Mouse (Mus musculus) heart, embryonic 13.5 days (tissue): ENCODE data around the gene Nectin4. TPM values are rescaled to one million over a fixed set of nuclear protein-coding genes. Genes with fewer than 3 reads are reported as not detected.

Experiments used
- ATAC-seq: fragments of 200-750 bp; cut with Nextera tagmentation; 2 replicates; pipeline ENCODE4 v1.8.0; 2017; ENCODE audit warnings: moderate TSS enrichment; ENCODE audit not compliant: insufficient number of reproducible peaks, low FRiP score, low TSS enrichment; ENCODE audit errors: extremely low read depth
- H3K27ac ChIP-seq: fragments of 300-500 bp; sonication (generic); replicated peaks from 2 replicates; pipeline ENCODE4 v1.5.1; 2015; ENCODE audit warnings: moderate library complexity, mild to moderate bottlenecking, inconsistent platforms
- H3K27me3 ChIP-seq: fragments of 300-500 bp; sonication (generic); replicated peaks from 2 replicates; pipeline ENCODE4 v1.6.1; 2015; ENCODE audit warnings: mild to moderate bottlenecking, inconsistent platforms
- H3K36me3 ChIP-seq: fragments of 300-500 bp; sonication (generic); 2 replicates; pipeline ENCODE4 v1.6.1; 2015; ENCODE audit warnings: mild to moderate bottlenecking, inconsistent platforms
- H3K4me1 ChIP-seq: fragments of 300-500 bp; sonication (generic); 2 replicates; pipeline ENCODE4 v1.6.1; 2015; ENCODE audit warnings: inconsistent platforms
- H3K4me2 ChIP-seq: fragments of 300-500 bp; sonication (generic); 2 replicates; pipeline ENCODE4 v1.6.1; 2015; ENCODE audit warnings: inconsistent platforms, mild to moderate bottlenecking, moderate library complexity
- H3K4me3 ChIP-seq: fragments of 300-500 bp; sonication (generic); 2 replicates; pipeline ENCODE4 v1.5.1; 2015; ENCODE audit warnings: moderate library complexity, mild to moderate bottlenecking, inconsistent platforms
- H3K9ac ChIP-seq: fragments of 300-500 bp; sonication (generic); 2 replicates; pipeline ENCODE4 v1.6.1; 2015; ENCODE audit warnings: inconsistent platforms, mild to moderate bottlenecking, moderate library complexity
- H3K9me3 ChIP-seq: fragments of 300-500 bp; sonication (generic); 2 replicates; pipeline ENCODE4 v1.6.1; 2016; ENCODE audit warnings: inconsistent platforms
- WGBS: fragments of 180-500 bp; shearing (Covaris S2); methylation state at CpG from one replicate; pipeline ENCODE4 v1.1.7; 2015; ENCODE audit warnings: mixed read lengths; 5-methylcytosine and 5-hydroxymethylcytosine counted together
- polyA plus RNA-seq: library from polyadenylated mRNA; unstranded; fragments of >200 nt; fragmentation: Nextera tagmentation; extraction: Ambion mirVana; gene quantifications from 2 replicates; pipeline ENCODE4 v1.2.1, GENCODE M21; 2015

Nectin4 gene
- polyA plus RNA-seq, 1 experiment from 2014 or later, result 0.23 TPM

DNA sequence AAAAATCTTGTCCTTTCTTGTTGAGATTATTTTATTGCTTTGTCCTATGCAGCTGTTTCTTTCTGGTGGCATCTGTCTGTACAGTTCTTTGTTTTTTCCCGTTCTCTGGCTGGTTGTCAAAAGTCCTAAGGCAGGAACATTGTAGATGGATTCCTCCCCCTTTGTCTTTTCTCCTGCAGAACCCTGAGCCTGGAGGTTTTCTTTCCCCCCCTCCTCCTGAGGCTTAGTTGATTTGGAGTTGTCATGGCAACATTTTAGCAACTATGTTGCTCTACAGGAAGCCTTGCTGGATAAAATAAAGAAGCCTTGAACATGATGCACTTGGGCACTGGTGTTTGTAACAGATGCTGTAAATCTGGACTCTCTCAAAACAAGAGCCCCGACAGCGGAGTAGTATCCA is 42.5 kb downstream of the Nectin4 start:
- Histone ChIP-seq H3K4me1 (peaks cover 24% of the 10 kb centered on the region), H3K4me3 (peak overlapping the region; percentile 98), H3K27ac (peak overlapping the region; percentile 92), H3K9ac (peak overlapping the region; percentile 99), H3K27me3 (peaks cover 20% of the 10 kb centered on the region), H3K9me3 (no peaks in the 10 kb centered on the region), H3K36me3 (peaks cover 34% of the 10 kb centered on the region), H3K4me2 (peak overlapping the region; percentile 73)
- 54% methylated on average over 3 of the region's 3 CpGs for WGBS
- no peak for ATAC-seq

DNA sequence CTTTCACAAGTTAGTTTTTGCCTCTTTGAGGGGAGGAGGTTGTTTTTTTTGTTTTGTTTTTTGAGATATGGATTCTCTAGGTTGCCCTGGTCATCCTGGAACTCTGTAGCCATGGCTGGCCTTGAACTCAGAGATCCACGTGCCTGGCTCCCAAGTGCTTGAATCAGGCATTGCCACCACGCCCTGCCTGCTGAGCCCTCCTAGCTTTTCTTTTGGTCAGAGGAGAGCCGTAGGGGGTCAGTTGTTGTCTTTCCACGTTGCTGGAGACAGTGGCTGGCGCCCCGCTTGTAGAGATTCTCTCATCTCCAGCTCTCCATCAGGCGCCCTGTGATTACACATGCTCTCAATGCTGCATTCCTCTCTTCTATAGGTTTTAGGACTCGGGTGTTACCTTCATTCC is 43.7 kb downstream of the Nectin4 start:
- 75% methylated on average over 8 of the region's 8 CpGs for WGBS
- ATAC-seq, result no peak

DNA sequence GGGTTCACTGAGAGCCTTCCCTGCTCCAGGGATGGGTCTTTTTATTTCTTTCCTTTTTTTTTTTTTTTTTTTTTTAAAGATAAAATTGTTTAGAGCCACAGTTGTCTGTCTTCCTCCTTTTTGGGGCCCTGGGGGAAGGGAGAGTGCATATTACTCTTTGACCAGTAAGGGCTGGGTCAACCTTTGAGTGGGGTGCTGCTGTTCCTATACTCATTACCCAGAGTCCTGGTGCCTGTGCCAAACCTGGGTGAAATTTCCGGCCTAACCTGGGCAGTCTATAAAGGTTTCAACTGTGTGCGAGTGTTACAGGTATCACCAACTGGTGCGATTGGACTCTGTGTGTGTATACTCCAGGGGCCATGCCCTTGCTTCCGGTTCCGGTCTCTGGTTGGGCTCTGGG is 48.8 kb downstream of the Nectin4 start, which contains the start of gene Tstd1:
Tstd1 (plus strand) TSS at position 213 of the 400 bp plus-strand sequence.
- Histone ChIP-seq H3K27ac (no peak within 1 kb of the TSS), H3K4me1 (peaks cover 24% of the 10 kb centered on the region), H3K9ac (no peak within 1 kb of the TSS), H3K4me2 (no peak within 1 kb of the TSS), H3K9me3 (no peaks in the 10 kb centered on the region), H3K27me3 (no peaks in the 10 kb centered on the region), H3K4me3 (no peak within 1 kb of the TSS), H3K36me3 (peaks cover 75% of the 10 kb centered on the region)
- WGBS, result 86% methylated on average over 5 of the region's 5 CpGs
- ATAC-seq, result no peak

More for the DNA sequence above, 43.7 kb downstream of the Nectin4 start:
- H3K4me2 ChIP-seq, result no peak overlapping the region
- H3K27ac ChIP-seq, result no peak overlapping the region
- no peaks in the 10 kb centered on the region for H3K9me3 ChIP-seq
- peaks cover 24% of the 10 kb centered on the region for H3K4me1 ChIP-seq
- peaks cover 13% of the 10 kb centered on the region for H3K27me3 ChIP-seq
- H3K4me3 ChIP-seq, result no peak overlapping the region
- no peak overlapping the region for H3K9ac ChIP-seq
- peaks cover 46% of the 10 kb centered on the region for H3K36me3 ChIP-seq

DNA sequence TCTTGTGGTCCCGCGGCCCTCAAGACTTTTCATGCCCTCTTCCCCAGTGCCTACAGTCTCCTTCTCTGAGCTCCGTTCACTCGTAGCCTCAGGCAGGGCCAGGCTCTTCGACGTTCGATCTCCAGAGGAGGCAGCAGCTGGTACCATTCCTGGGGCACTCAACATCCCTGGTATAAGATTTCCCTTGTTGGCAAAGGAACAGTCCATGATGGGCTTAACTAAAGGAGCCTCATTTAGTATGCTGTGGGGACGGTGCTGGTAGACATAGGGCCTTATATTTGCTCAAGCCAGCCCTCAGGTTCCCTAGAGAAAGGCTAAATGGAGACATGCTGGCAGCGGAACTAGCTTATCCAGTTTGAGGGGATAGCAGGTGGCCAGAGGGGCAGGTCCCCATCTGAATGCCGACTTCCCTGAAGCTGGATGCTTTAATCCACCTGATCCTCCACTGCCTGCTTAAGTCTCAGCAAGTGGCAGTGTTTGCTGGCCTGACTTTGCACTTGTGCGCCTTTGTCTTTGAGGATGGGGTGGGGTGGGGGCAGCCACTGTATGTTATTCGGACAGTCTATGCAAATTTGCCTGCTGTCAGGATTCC is 49.5 kb downstream of the Nectin4 start:
- H3K4me1 ChIP-seq, result peaks cover 17% of the 10 kb centered on the region
- no peaks in the 10 kb centered on the region for H3K27me3 ChIP-seq
- H3K27ac ChIP-seq, result no peak overlapping the region
- no peak overlapping the region for H3K4me2 ChIP-seq
- H3K4me3 ChIP-seq, result no peak overlapping the region
- ATAC-seq, result no peak
- H3K9ac ChIP-seq, result no peak overlapping the region
- no peaks in the 10 kb centered on the region for H3K9me3 ChIP-seq
- peaks cover 71% of the 10 kb centered on the region for H3K36me3 ChIP-seq
- WGBS, result 74% methylated on average over 12 of the region's 12 CpGs

DNA sequence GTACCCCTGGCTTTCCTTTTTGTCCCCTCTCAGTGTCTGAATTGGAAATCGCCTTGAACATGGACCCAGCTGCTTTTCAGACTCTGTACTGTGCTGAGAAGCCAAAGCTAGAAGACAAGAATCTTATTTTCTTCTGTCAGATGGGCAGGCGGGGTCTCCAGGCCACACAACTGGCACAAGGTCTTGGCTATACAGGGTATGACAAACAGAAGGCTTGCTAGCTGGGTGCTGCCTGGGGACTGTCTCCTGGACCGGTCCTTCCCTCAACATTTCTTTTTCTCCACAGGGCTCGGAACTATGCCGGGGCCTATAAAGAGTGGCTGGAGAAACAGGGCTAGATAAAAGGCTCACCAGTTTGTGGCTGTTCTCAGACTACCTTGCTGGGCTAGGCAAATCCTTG is 50.0 kb downstream of the Nectin4 start:
- H3K36me3 ChIP-seq, result peaks cover 66% of the 10 kb centered on the region
- H3K27ac ChIP-seq, result no peak overlapping the region

DNA sequence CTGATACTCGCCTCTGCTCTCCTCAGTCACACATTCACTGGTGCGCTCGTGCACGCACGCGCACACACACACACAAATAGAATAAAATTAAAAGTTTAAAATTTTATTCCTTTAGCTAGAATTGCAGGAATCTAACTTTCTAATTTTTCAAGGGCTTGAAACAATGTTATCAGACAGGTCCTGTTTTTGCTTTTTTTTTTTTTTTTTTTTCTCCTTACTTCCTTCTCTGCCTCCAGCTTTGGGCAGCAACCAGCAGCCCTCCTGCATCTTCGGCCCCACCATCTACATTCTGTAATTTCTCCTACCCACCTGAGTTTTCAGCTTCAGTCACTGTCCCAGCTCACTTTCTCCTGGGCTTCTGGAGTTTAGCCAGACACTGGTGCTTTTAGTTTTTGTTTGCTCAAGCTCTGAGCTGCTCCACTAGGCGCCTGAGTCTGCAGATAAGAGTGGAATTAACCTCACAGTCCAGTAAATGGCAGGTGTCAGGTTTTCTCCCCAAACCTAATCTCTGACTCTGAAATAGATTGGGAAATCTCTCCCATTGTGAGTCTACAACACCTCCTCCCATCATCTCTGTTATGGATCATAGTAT is 52.7 kb downstream of the Nectin4 start:
- Histone ChIP-seq H3K4me2 (no peak overlapping the region), H3K27ac (no peak overlapping the region; the same call in 1 of the 2 replicates), H3K9me3 (no peaks in the 10 kb centered on the region), H3K4me1 (peaks cover 27% of the 10 kb centered on the region), H3K9ac (no peak overlapping the region), H3K36me3 (peaks cover 39% of the 10 kb centered on the region), H3K27me3 (no peaks in the 10 kb centered on the region), H3K4me3 (no peak overlapping the region)
- ATAC-seq, result no peak
- 70% methylated on average over 8 of the region's 8 CpGs for WGBS

More for the DNA sequence above, 50.0 kb downstream of the Nectin4 start:
- ATAC-seq, result no peak
- WGBS, result 76% methylated on average over 5 of the region's 5 CpGs
- Histone ChIP-seq H3K27me3 (no peaks in the 10 kb centered on the region), H3K9me3 (no peaks in the 10 kb centered on the region), H3K9ac (no peak overlapping the region), H3K4me1 (peaks cover 21% of the 10 kb centered on the region), H3K4me2 (no peak overlapping the region), H3K4me3 (no peak overlapping the region)

DNA sequence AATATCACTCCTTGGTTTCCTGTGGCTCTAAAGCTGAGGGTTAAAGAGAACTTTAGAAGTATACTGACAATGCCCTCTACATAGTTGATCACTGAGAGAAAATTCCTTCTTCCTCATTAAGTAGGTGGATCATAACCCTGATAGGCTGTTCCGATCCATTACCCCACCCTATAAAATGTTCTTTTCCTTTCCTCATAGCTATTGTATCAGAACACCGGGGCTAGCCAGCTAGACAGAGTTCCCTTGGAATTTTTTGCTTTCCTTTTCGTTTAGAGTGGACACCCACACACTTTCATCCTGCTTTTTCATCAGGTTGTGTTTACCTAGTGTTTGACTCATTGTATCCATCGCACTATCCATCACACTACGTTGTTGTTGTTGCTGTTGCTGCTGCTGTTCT is 54.7 kb downstream of the Nectin4 start:
- H3K27me3 ChIP-seq, result no peaks in the 10 kb centered on the region
- H3K36me3 ChIP-seq, result peaks cover 19% of the 10 kb centered on the region
- H3K9ac ChIP-seq, result no peak overlapping the region
- peak overlapping the region; percentile 0; the same call in 1 of the 2 replicates for H3K4me2 ChIP-seq
- 0 out of 2 replicates have a peak, but pooled peaks cover 4% of the 10 kb centered on the region for H3K9me3 ChIP-seq
- WGBS, result 33% methylated on average over 5 of the region's 5 CpGs
- ATAC-seq, result no peak
- H3K4me1 ChIP-seq, result peaks cover 27% of the 10 kb centered on the region
- H3K4me3 ChIP-seq, result no peak overlapping the region
- peak overlapping the region; percentile 66 for H3K27ac ChIP-seq

DNA sequence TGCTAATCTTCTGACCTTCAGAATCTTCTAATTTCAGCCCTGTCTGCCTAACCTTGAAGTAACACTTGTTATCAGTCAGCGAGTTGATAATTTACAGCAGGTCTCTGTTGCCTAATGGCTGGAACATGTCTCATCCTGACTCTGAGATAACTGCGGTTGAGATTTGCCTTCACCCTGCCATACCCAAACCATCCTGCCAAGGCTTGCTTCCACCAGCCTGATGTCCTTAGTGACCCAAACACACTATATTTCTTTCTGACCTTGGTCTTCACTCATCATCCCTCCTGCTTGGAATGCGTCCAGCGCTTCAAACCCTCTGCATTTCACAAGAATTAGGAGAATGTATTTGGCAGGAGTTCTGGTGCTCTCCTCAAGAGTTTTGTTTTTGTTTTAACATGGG is 55.2 kb downstream of the Nectin4 start:
- peak overlapping the region; percentile 66 for H3K27ac ChIP-seq
- WGBS, result 25% methylated on average over 4 of the region's 4 CpGs
- no peaks in the 10 kb centered on the region for H3K27me3 ChIP-seq
- H3K4me1 ChIP-seq, result peaks cover 27% of the 10 kb centered on the region
- no peak overlapping the region for H3K9ac ChIP-seq
- peak overlapping the region; percentile 0; the same call in 1 of the 2 replicates for H3K4me2 ChIP-seq
- 0 out of 2 replicates have a peak, but pooled peaks cover 4% of the 10 kb centered on the region for H3K9me3 ChIP-seq
- no peak overlapping the region for H3K4me3 ChIP-seq
- ATAC-seq, result no peak
- peaks cover 14% of the 10 kb centered on the region for H3K36me3 ChIP-seq

DNA sequence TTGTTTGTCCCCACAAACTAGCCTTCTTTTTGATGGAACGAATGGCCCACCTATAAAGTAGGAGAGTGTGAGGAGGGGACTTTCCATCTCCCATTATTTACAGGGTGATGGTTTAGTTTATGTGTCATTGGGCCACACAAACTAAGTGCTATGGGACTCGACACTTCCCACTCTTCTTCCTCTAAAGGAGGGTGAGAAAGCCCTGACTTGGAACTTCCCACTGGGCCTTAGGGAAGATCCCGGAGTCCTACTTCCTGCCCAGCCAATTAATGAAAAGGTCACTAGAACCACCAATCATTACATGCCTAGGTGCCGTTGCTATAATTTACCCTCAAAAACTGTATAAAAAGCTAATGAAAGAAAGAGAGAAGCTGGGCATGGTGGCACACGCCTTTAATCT is 62.3 kb downstream of the Nectin4 start:
- Histone ChIP-seq H3K4me2 (no peak overlapping the region), H3K36me3 (no peaks in the 10 kb centered on the region), H3K9ac (no peak overlapping the region), H3K4me1 (0 out of 2 replicates have a peak, but pooled peaks cover 7% of the 10 kb centered on the region), H3K4me3 (no peak overlapping the region), H3K27me3 (no peaks in the 10 kb centered on the region), H3K27ac (no peak overlapping the region), H3K9me3 (0 out of 2 replicates have a peak, but pooled peaks cover 4% of the 10 kb centered on the region)
- WGBS, result 66% methylated on average over 5 of the region's 5 CpGs
- ATAC-seq, result no peak

DNA sequence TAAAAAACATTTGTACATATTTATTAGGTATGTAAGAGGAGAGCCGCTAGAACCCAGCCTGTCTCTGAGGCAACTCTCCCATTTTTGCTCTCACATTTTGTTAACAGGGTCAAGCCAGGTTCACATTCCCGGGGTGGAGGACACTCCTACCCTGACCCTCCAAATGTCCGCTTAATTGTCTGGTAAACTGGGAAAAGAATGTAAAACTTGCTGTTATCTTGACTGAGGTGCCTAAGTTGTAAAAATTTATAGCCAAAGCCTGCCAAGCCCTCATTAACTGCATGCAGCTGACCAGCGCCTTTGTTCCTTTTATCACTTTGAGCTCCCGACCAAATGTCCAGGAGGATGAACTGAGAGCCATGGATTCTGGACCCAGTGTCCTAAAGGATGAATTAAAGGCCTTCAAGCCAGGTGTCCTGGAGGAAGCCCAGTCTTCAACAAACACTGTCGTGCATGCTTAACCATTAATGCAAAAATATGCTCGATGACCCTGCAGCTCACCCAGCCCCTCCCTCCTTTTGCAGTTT is 65.5 kb downstream of the Nectin4 start:
- ATAC-seq, result no peak
- Histone ChIP-seq H3K9ac (no peak overlapping the region), H3K27me3 (no peaks in the 10 kb centered on the region), H3K36me3 (no peaks in the 10 kb centered on the region), H3K4me3 (no peak overlapping the region), H3K9me3 (no peaks in the 10 kb centered on the region), H3K4me1 (peaks cover 30% of the 10 kb centered on the region), H3K27ac (no peak overlapping the region), H3K4me2 (no peak overlapping the region)
- WGBS, result 43% methylated on average over 7 of the region's 7 CpGs

DNA sequence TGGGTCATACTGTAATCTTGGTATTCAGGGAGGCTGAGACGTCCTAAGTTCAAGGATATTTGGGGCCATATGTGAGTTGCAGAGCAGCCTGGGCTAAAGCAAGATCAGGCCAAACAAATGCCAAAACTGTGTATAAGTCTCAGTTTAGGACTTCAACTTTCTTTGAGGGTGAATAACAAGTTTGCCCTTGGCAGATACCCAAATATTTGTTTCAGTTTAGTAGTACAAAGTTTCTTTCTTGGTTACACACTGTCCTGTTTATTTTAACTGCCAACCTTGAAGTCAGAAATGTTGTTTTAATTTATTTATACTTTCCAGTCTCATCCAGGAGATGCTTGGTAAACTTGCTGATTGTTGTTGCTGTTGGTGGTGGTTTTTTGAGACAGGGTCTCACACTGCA is 66.1 kb downstream of the Nectin4 start:
- H3K4me1 ChIP-seq, result peaks cover 37% of the 10 kb centered on the region
- H3K36me3 ChIP-seq, result no peaks in the 10 kb centered on the region
- H3K9me3 ChIP-seq, result no peaks in the 10 kb centered on the region
- H3K4me3 ChIP-seq, result no peak overlapping the region
- no peaks in the 10 kb centered on the region for H3K27me3 ChIP-seq
- no peak for ATAC-seq
- no peak overlapping the region for H3K9ac ChIP-seq
- H3K4me2 ChIP-seq, result no peak overlapping the region
- 52% methylated on average over 1 of the region's 1 CpGs for WGBS
- no peak overlapping the region for H3K27ac ChIP-seq
